Comparison of ENCODE assay signal across 25 mouse cellular contexts in genomic region chr4:128004797-128005452, GRCm38 (mm10). TPM values are rescaled to one million over a fixed set of nuclear protein-coding genes. Genes with fewer than 3 reads are reported as not detected.
"Had no signal": no experiment of that assay in that cellular context is flagged by ENCODE, and none has a peak within 500 bp of the region (broad histone marks: within the 10 kb centered on the region; RNA-seq: fewer than 3 reads in every experiment).

No protein-coding gene starts in this region.

- DNase-seq: lung, adult 18-20 months; lung, embryonic 14.5 days; lung, postnatal 10 days; lung, postnatal 4 days; midbrain, embryonic 14.5 days; retina, postnatal 1 day; right cerebral cortex, adult 18-20 months; right cerebral cortex, postnatal 25 days; right cerebral cortex, postnatal 4 days; thymus, adult 2 months; thymus, postnatal 25 days; thymus, postnatal 4 days had no signal

- H3K27ac ChIP-seq: midbrain, embryonic 12.5 days; neural tube, embryonic 13.5 days; neural tube, embryonic 15.5 days; stomach, embryonic 15.5 days; stomach, postnatal 0 days had no signal

- H3K4me3 ChIP-seq: midbrain, embryonic 12.5 days; myocyte; neural tube, embryonic 13.5 days; neural tube, embryonic 15.5 days; stomach, embryonic 15.5 days had no signal

- H3K4me1 ChIP-seq: midbrain, embryonic 12.5 days; stomach, embryonic 15.5 days had no signal

- H3K9me3 ChIP-seq: midbrain, embryonic 12.5 days; neural tube, embryonic 13.5 days; neural tube, embryonic 15.5 days; stomach, embryonic 15.5 days had no signal

- H3K9ac ChIP-seq: lung, embryonic 14.5 days; midbrain, embryonic 12.5 days; neural tube, embryonic 13.5 days; neural tube, embryonic 15.5 days; stomach, embryonic 15.5 days had no signal

- H3K4me2 ChIP-seq: lung, embryonic 14.5 days; midbrain, embryonic 12.5 days; neural tube, embryonic 13.5 days; neural tube, embryonic 15.5 days; stomach, embryonic 15.5 days had no signal

- H3K27me3 ChIP-seq: midbrain, embryonic 12.5 days; neural tube, embryonic 13.5 days; neural tube, embryonic 15.5 days; stomach, embryonic 15.5 days had no signal

- H3K36me3 ChIP-seq: midbrain, embryonic 12.5 days; neural tube, embryonic 13.5 days; neural tube, embryonic 15.5 days; stomach, embryonic 15.5 days had no signal

RNA-seq across cellular contexts. Expression of gene Csmd2, which starts 17.3 kb away (rescaled TPM):
- total RNA-seq: megakaryocyte, adult 5-6 weeks; megakaryocyte-erythroid progenitor cell, adult 5-6 weeks had no signal
- polyA plus RNA-seq: liver, embryonic 16.5 days; myocyte; urinary bladder, adult 2 months had no signal

RNA-seq across cellular contexts. Expression of gene CK137956, which starts 34.2 kb away (rescaled TPM):
- total RNA-seq: megakaryocyte, adult 5-6 weeks; megakaryocyte-erythroid progenitor cell, adult 5-6 weeks had no signal
- polyA plus RNA-seq: liver, embryonic 16.5 days; lung, embryonic 14.5 days; lung, embryonic 16.5 days; myocyte; small intestine, adult 2 months; spleen, adult 2 months; stomach, embryonic 15.5 days; stomach, postnatal 0 days; thymus, adult 2 months; urinary bladder, adult 2 months had no signal
